In the genomic region with DNA sequence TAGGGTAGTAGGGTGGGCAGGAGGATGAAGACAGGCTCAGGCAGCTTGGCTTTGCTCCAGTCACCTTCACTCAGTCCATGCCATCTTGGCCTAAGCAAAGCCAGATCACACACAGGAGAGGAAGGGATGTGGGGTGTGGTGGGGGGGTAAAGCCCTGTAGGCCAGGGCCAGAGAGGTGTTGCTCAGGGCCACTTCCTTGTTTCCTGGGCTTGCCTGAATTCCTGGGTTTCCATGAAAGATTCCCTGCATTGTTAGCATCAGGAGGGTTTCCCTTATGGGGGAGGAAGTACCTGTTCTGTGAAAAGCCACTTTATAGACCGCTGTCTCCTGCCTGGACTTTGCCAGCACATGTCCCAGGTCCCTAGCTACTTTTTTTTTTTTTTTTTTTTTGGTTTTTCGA, we compare ENCODE assay signal across 26 mouse cellular contexts. TPM values are rescaled to one million over a fixed set of nuclear protein-coding genes. Genes with fewer than 3 reads are reported as not detected.
"Had no signal": no experiment of that assay in that cellular context is flagged by ENCODE, and none has a peak within 500 bp of the region (broad histone marks: within the 10 kb centered on the region; RNA-seq: fewer than 3 reads in every experiment).

No protein-coding gene starts in this region.

- H3K27ac ChIP-seq: kidney, postnatal 0 days; limb, embryonic 10.5 days; limb, embryonic 13.5 days; liver, embryonic 12.5 days; liver, embryonic 15.5 days; lung, embryonic 15.5 days; stomach, embryonic 15.5 days had no signal

- H3K4me2 ChIP-seq: limb, embryonic 13.5 days; liver, embryonic 12.5 days; liver, embryonic 15.5 days; lung, embryonic 15.5 days; midbrain, embryonic 11.5 days; stomach, embryonic 15.5 days had no signal

- H3K9me3 ChIP-seq: limb, embryonic 10.5 days; limb, embryonic 13.5 days; liver, embryonic 12.5 days; liver, embryonic 15.5 days; lung, embryonic 15.5 days; stomach, embryonic 15.5 days had no signal

- DNase-seq: kidney, postnatal 25 days; layer of hippocampus, postnatal 36 days; liver; lung, adult 18-20 months; lung, postnatal 10 days; lung, postnatal 36 days; midbrain, embryonic 14.5 days; thymus, postnatal 25 days had no signal

- ATAC-seq: liver, embryonic 12.5 days had no signal

- H3K4me3 ChIP-seq: limb, embryonic 10.5 days; limb, embryonic 13.5 days; liver, embryonic 12.5 days; liver, embryonic 15.5 days; lung, embryonic 15.5 days; stomach, embryonic 15.5 days had no signal

- H3K27me3 ChIP-seq: limb, embryonic 13.5 days; liver, embryonic 12.5 days; liver, embryonic 15.5 days; lung, embryonic 15.5 days; stomach, embryonic 15.5 days had no signal

- H3K9ac ChIP-seq: limb, embryonic 13.5 days; liver, embryonic 12.5 days; liver, embryonic 15.5 days; lung, embryonic 15.5 days; stomach, embryonic 15.5 days had no signal

- H3K4me1 ChIP-seq: liver, embryonic 12.5 days had no signal

RNA-seq across cellular contexts. Expression of gene Gm13420, which starts 38.0 kb away (rescaled TPM):
- total RNA-seq: megakaryocyte-erythroid progenitor cell, adult 5-6 weeks had no signal
- polyA plus RNA-seq: limb, embryonic 13.5 days; midbrain, embryonic 11.5 days; midbrain, embryonic 14.5 days; neural tube, embryonic 11.5 days; thymus, postnatal 0 days had no signal

RNA-seq across cellular contexts. Expression of gene Gm13547, which starts 45.6 kb away (rescaled TPM):
- total RNA-seq: layer of hippocampus, postnatal 10 days; layer of hippocampus, postnatal 36 days; left cerebral cortex, postnatal 25 days; megakaryocyte-erythroid progenitor cell, adult 5-6 weeks; midbrain, postnatal 0 days had no signal
- polyA plus RNA-seq: kidney, postnatal 0 days; large intestine, adult 2 months; liver, embryonic 12.5 days; liver, embryonic 15.5 days; lung, embryonic 15.5 days; midbrain, embryonic 11.5 days; midbrain, embryonic 14.5 days; midbrain, postnatal 0 days; neural tube, embryonic 11.5 days; neural tube, embryonic 14.5 days; small intestine, adult 2 months; spleen, adult 2 months; stomach, embryonic 15.5 days; thymus, postnatal 0 days had no signal
